Mouse (Mus musculus): ENCODE results near the gene Stra6. TPM values are rescaled to one million over a fixed set of nuclear protein-coding genes. Genes with fewer than 3 reads are reported as not detected.

The Stra6 gene
- polyA plus RNA-seq, 1 experiment, result 2.8 TPM

DNA sequence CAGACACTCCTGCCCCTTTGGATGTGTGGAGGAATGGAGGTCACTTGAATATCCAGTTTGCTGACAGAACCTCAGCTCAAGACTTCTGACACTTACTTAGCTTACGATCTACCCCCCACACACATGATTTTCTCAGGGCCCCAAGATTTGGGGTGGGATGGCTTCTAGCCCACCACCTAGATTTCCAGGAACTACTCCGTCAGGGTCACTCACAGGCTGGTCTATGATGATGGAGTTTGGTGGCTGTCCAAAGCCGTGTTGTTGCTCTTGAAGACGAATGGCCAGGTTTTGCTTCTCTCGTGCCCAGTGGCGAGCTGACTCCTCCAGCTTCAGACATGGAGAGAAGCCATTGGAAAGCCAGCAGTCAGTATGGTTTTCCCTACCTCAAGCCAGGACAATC is 34.0 kb upstream of the Stra6 start:
- WGBS, result 96% methylated on average over 6 of the region's 6 CpGs
- peaks cover 4% of the 10 kb centered on the region for H3K4me1 ChIP-seq (ENCODE audit: control insufficient read depth, insufficient read depth, low read length)
- H3K27me3 ChIP-seq (ENCODE audit: control insufficient read depth, insufficient read depth, low read length), result no peaks in the 10 kb centered on the region
- H3K4me3 ChIP-seq (replicated peaks; ENCODE audit: insufficient read depth, low read depth, low read length), result no peak overlapping the region
- TF ChIP-seq CTCF (IDR thresholded peaks at IDR 0.05; ENCODE audit: borderline replicate concordance, insufficient read depth, low read depth, low read length) (no peak), POLR2A (IDR thresholded peaks at IDR 0.05; ENCODE audit: borderline replicate concordance, insufficient read depth, low read length) (no peak)
- no peak for DNase-seq
- no peak overlapping the region for H3K27ac ChIP-seq (ENCODE audit: insufficient read depth, low read length)

DNA sequence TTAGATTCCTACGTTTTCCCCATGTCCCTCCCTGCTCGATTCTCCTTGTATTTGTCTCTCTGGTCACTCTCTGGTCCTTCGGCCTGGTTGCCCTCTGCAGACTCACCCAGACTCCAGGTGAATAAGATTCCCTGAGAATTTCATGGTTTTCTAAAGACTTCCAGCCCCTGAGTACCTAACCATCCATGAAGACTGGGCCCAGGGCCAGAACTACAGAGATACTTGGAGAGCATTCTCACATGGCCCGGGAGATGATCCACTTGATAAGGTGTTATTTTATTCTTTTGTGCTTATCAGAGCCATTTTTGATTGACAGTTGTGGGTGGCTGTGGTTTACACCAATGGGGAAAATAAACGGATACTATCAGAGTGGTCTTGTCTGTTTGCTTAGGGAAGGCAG is 31.7 kb upstream of the Stra6 start:
- TF ChIP-seq CTCF (IDR thresholded peaks at IDR 0.05; ENCODE audit: borderline replicate concordance, insufficient read depth, low read depth, low read length) (no peak), POLR2A (IDR thresholded peaks at IDR 0.05; ENCODE audit: borderline replicate concordance, insufficient read depth, low read length) (no peak)
- DNase-seq, result no peak
- H3K4me3 ChIP-seq (replicated peaks; ENCODE audit: insufficient read depth, low read depth, low read length), result no peak overlapping the region
- WGBS, result 67% methylated on average over 5 of the region's 5 CpGs
- no peak overlapping the region for H3K27ac ChIP-seq (ENCODE audit: insufficient read depth, low read length)
- H3K4me1 ChIP-seq (ENCODE audit: control insufficient read depth, insufficient read depth, low read length), result peaks cover 4% of the 10 kb centered on the region; the same call in 1 of the 2 replicates
- H3K27me3 ChIP-seq (ENCODE audit: control insufficient read depth, insufficient read depth, low read length), result no peaks in the 10 kb centered on the region

- Histone ChIP-seq H3K4me1 (ENCODE audit: control insufficient read depth, insufficient read depth, low read length) (no peaks in the 10 kb centered on the region), H3K27me3 (ENCODE audit: control insufficient read depth, insufficient read depth, low read length) (no peaks in the 10 kb centered on the region), H3K27ac (ENCODE audit: insufficient read depth, low read length) (no peak overlapping the region), H3K4me3 (replicated peaks; ENCODE audit: insufficient read depth, low read depth, low read length) (no peak overlapping the region)
- 23% methylated on average over 2 of the region's 2 CpGs for WGBS
- TF ChIP-seq POLR2A (IDR thresholded peaks at IDR 0.05; ENCODE audit: borderline replicate concordance, insufficient read depth, low read length) (no peak), CTCF (IDR thresholded peaks at IDR 0.05; ENCODE audit: borderline replicate concordance, insufficient read depth, low read depth, low read length) (no peak)
- DNase-seq, result no peak
Measured at GRCm38 (mm10) chr9:58035519-58035918, 28.1 kb upstream of the Stra6 start.

DNA sequence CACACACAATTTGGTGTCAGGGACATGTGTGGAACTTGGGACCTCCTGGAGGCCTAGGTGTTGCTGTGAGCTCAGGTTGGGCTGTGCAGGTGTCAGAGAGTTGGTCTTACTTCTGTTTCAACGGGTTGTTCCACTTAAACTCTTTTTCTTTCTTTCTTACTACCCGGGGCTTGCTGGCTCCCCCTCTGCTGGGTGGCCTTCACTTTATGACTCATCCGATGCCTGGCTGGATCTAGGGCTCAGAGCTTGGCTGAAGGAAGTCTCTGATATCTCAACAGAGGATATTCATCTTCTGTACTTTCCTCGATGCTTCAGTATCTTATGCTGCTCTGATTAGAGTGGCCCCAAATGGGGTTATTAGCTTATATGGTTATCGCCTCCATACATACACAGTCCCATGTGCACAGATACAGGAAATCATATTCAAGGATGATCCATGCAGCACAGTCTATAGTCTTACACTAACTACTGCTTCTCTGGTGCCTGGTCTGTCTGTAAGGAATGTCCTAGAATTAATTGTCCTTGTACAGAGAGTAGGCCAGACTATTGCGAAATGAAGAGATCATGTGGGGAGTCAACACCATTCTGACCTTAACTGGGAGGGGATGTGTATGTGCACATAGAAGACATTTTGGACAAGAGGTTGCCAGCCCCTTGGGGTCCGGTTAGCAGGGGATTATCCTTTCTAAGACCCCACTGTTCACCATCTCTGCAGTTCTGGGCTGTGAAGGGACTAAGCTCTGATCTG is 27.5 kb upstream of the Stra6 start:
- Histone ChIP-seq H3K4me3 (replicated peaks; ENCODE audit: insufficient read depth, low read depth, low read length) (no peak overlapping the region), H3K4me1 (ENCODE audit: control insufficient read depth, insufficient read depth, low read length) (no peaks in the 10 kb centered on the region), H3K27ac (ENCODE audit: insufficient read depth, low read length) (no peak overlapping the region), H3K27me3 (ENCODE audit: control insufficient read depth, insufficient read depth, low read length) (no peaks in the 10 kb centered on the region)
- WGBS, result 62% methylated on average over 7 of the region's 7 CpGs
- no peak for TF ChIP-seq CTCF (IDR thresholded peaks at IDR 0.05; ENCODE audit: borderline replicate concordance, insufficient read depth, low read depth, low read length)
- TF ChIP-seq POLR2A (IDR thresholded peaks at IDR 0.05; ENCODE audit: borderline replicate concordance, insufficient read depth, low read length), result no peak
- no peak for DNase-seq

GRCm38 (mm10) chr9:58036961-58037360 is 26.6 kb upstream of the Stra6 start:
- Histone ChIP-seq H3K27me3 (ENCODE audit: control insufficient read depth, insufficient read depth, low read length) (no peaks in the 10 kb centered on the region), H3K27ac (ENCODE audit: insufficient read depth, low read length) (no peak overlapping the region), H3K4me1 (ENCODE audit: control insufficient read depth, insufficient read depth, low read length) (no peaks in the 10 kb centered on the region), H3K4me3 (replicated peaks; ENCODE audit: insufficient read depth, low read depth, low read length) (no peak overlapping the region)
- TF ChIP-seq POLR2A (IDR thresholded peaks at IDR 0.05; ENCODE audit: borderline replicate concordance, insufficient read depth, low read length) (no peak), CTCF (IDR thresholded peaks at IDR 0.05; ENCODE audit: borderline replicate concordance, insufficient read depth, low read depth, low read length) (no peak)
- 94% methylated on average over 4 of the region's 4 CpGs for WGBS
- DNase-seq, result no peak

DNA sequence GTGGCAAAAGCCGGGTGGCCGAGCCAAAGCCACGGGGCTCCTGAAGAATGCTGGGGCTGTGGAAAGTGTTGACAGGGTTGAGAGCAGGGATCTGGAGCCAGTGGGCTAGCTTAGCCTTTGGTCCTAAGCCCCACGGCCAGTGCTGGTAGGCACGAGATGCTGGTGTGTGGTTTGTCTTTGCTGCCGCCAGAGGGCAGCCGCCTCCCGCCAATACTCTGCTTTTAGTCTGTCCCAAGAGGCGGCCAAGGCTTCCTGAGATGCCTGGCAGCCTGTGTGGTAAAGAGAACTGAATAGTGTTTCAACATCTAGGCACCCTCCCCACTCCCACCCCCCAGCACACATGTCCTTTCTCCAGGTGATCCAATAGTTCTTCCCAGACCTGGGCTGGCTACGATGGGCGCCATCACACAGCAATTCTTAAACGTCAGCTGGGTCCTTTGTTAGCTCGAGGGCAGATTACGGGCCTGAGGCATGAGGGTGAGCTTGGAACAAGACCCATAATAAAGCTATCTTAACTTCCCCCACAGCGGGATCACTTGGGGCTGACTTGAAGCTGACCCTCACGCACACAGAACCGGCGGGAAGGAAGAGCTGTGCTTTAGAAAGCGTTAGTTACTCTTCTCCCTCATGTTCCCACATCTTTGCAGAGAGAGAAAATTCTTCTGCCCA is 25.0 kb upstream of the Stra6 start:
- 41% methylated on average over 19 of the region's 19 CpGs for WGBS
- H3K27ac ChIP-seq (ENCODE audit: insufficient read depth, low read length), result no peak overlapping the region
- no peak overlapping the region for H3K4me3 ChIP-seq (replicated peaks; ENCODE audit: insufficient read depth, low read depth, low read length)
- TF ChIP-seq POLR2A (IDR thresholded peaks at IDR 0.05; ENCODE audit: borderline replicate concordance, insufficient read depth, low read length) (no peak), CTCF (IDR thresholded peaks at IDR 0.05; ENCODE audit: borderline replicate concordance, insufficient read depth, low read depth, low read length) (peak; percentile 96)
- peak; percentile 72 to 77 for DNase-seq
- H3K4me1 ChIP-seq (ENCODE audit: control insufficient read depth, insufficient read depth, low read length), result no peaks in the 10 kb centered on the region
- H3K27me3 ChIP-seq (ENCODE audit: control insufficient read depth, insufficient read depth, low read length), result no peaks in the 10 kb centered on the region

- TF ChIP-seq CTCF (IDR thresholded peaks at IDR 0.05; ENCODE audit: borderline replicate concordance, insufficient read depth, low read depth, low read length) (no peak), POLR2A (IDR thresholded peaks at IDR 0.05; ENCODE audit: borderline replicate concordance, insufficient read depth, low read length) (no peak)
- no peak overlapping the region for H3K27ac ChIP-seq (ENCODE audit: insufficient read depth, low read length)
- H3K27me3 ChIP-seq (ENCODE audit: control insufficient read depth, insufficient read depth, low read length), result no peaks in the 10 kb centered on the region
- no peak for DNase-seq
- H3K4me1 ChIP-seq (ENCODE audit: control insufficient read depth, insufficient read depth, low read length), result no peaks in the 10 kb centered on the region
- WGBS, result 83% methylated on average over 4 of the region's 4 CpGs
- no peak overlapping the region for H3K4me3 ChIP-seq (replicated peaks; ENCODE audit: insufficient read depth, low read depth, low read length)
Measured at GRCm38 (mm10) chr9:58040977-58041376, 22.6 kb upstream of the Stra6 start.

DNA sequence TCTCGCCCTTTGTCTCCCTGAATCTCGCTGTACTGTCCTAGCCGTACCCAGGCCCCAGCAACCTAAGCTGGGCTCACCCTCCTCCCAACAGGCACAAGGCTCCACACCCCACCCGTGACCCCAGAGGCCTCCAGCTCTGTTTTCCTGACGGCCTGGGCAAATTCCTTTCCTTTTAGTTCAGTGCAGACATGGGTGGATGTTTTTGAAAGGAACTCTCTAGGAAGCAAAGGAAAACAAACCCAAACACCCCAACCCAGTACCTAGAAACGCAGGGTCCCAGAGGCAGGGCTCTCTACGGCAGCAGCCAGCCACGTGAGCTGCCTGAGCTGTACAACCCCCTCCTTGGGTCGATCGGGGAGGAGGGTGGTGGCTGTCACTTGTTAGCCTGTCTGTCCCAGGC is 21.2 kb upstream of the Stra6 start:
- no peak for TF ChIP-seq CTCF (IDR thresholded peaks at IDR 0.05; ENCODE audit: borderline replicate concordance, insufficient read depth, low read depth, low read length)
- no peak for TF ChIP-seq POLR2A (IDR thresholded peaks at IDR 0.05; ENCODE audit: borderline replicate concordance, insufficient read depth, low read length)
- no peak for DNase-seq
- no peaks in the 10 kb centered on the region for H3K4me1 ChIP-seq (ENCODE audit: control insufficient read depth, insufficient read depth, low read length)
- no peak overlapping the region for H3K27ac ChIP-seq (ENCODE audit: insufficient read depth, low read length)
- 84% methylated on average over 10 of the region's 10 CpGs for WGBS
- H3K27me3 ChIP-seq (ENCODE audit: control insufficient read depth, insufficient read depth, low read length), result no peaks in the 10 kb centered on the region
- no peak overlapping the region for H3K4me3 ChIP-seq (replicated peaks; ENCODE audit: insufficient read depth, low read depth, low read length)

All from cerebellum, adult 2 months (tissue).